Mouse (Mus musculus): ENCODE results near the gene Rpl27a. TPM values are rescaled to one million over a fixed set of nuclear protein-coding genes. Genes with fewer than 3 reads are reported as not detected.
A peak's percentile ranks its signal among the peaks of the same experiment; 100 is the strongest.

The Rpl27a gene
- 100 to 1,000 TPM; 129 to 142 TPM for total RNA-seq (2021)

DNA sequence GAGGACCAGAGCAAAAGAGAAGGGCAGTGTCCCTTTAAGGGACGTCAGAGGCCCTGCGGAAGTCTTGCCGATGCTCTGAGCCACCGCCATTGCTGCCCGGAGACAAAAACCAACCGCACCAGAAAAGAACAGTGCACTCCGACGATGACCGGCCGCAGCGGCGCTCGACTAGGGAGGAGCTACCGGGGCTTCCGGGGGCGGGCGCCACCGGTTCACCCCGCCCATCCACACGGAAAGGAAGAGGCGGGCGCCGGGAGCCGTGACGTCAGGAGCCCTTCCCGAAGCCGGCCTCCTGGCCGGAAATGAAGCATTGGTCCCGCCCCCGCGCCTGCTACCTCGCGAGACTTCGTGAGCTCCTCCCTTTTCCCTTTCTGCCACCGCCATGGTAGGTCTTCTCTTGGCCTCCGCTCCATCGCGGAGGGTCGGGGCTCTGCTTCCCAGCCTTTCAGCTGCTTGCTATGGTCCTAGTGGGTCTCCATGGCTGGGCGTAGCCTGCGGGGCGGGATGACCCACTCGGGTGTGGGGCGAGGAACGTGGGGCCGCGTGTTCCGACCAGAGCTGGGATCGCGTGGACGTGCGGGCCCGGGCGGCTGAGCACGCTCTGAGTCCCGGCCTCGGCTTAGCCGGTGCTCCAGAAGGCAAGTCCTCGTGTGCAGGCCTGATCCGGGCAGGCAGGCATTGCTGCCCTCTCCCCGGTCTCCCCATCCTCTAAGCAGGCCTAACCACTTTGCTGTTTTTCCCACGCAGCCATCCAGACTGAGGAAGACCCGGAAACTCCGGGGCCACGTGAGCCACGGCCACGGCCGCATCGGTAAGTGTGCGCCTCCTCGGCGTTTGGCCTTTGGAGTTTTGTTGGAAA is at the start of gene Rpl27a:
TSS of gene Rpl27a (plus strand) at position 310 of the 859 bp plus-strand sequence.
- DNase-seq (ENCODE audit: extremely low spot score in 1 of 2, low spot score in 1 of 2) = peak; percentile 97 to 98

- DNase-seq (ENCODE audit: extremely low spot score in 1 of 2, low spot score in 1 of 2) = no peak
Observed at GRCm38 (mm10) chr7:109470700-109471099, 48.2 kb upstream of the Rpl27a start.

- DNase-seq (ENCODE audit: extremely low spot score in 1 of 2, low spot score in 1 of 2) = no peak
Observed at GRCm38 (mm10) chr7:109477926-109478325, 41.0 kb upstream of the Rpl27a start.

DNA sequence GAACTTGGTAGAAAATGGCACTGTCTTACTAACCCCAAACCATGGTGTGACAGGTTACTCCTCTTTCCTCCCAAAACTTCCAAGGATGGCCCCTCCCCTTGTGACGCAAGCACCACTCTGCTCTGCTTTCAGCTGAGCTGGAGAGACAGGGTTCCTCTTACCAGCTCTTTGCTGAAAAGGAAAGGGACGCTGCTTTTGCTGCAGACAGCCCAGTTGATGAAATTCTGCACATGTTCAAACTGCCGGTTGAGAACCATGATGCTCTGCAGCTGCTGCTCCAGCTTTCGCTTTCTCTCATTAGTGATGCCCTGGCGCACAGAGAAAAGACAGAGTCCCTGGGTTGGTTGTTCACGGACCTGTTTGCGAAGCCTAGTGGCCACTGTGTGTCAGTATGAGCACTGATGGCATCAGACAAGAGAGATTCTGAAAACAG is 38.2 kb upstream of the Rpl27a start:
- no peak for DNase-seq (ENCODE audit: extremely low spot score in 1 of 2, low spot score in 1 of 2)

DNA sequence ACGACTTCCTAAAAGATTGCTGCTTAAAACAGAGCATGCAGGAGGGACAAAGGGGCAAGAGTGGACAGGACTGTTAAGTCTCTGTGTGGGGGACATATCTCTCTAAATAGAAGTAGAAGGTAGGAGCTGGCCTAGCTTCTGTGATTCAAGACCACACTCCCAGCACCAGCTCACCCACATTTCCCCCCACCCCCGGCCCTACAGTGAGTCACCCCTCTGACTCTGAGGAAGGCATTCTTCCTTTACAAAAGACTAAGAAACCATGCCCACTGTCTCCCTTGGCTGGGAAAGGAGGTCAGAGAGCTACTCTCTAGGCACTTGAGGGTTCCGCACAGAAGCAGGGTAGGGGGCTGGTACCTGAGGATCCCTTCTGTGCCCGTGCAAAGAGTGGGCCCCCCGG is 34.7 kb upstream of the Rpl27a start:
- no peak for DNase-seq (ENCODE audit: extremely low spot score in 1 of 2, low spot score in 1 of 2)

DNA sequence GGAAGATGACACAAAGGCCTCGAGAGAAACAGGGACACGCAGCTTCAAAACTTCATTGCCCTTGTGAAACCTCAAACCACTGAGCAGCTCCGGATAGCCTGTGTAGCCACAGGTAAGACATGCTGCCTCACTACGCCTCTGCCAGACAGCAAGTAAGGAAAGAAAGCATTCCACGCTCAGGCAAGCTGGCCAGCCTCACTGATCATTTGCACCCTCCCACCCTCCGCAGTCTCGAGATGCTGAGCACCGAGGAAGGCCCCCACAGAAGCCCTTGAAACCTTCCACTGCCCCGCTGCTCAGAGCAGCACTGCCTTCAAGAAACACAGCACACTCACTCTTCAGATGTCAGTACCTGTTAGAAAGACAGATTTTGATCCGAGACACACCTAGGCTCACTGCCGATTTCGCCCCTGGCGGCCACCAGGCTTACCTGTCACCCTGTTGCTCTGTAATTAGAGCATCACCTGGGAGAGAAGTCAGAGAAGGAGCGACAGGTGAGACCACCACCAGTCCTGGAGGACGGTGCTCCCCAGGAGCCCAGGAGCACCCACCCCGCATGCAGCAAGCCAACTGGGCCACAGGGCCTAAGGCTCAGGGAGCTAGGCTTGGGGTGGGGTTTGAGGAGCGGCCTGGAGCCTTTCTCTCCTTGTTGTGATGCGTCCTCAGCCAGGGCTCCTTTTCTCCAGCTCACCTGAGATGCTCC is 26.2 kb upstream of the Rpl27a start:
- no peak for DNase-seq (ENCODE audit: extremely low spot score in 1 of 2, low spot score in 1 of 2)

GRCm38 (mm10) chr7:109493319-109494316 is 25.3 kb upstream of the Rpl27a start:
- DNase-seq (ENCODE audit: extremely low spot score in 1 of 2, low spot score in 1 of 2) = peak; percentile 25 to 49

DNA sequence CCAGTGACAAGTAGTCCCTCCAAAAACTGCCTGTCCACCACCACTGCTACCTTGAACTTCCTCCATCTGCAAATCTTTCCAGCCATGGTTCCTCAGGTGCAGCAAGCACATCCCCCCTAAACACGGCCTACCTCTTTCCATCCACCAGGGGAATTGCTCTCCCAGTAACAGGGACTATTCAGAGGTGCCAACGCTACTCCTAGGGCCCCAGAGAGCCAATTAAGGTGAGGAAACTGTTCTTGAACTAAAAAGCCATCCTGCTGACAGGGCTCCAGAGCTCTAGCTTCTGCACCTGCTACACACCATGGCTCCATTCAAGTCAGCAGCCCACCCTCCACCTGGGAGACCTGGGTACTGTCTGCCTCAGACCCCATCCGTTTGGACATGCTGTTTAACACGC is 21.4 kb upstream of the Rpl27a start:
- no peak for DNase-seq (ENCODE audit: extremely low spot score in 1 of 2, low spot score in 1 of 2)

- no peak for DNase-seq (ENCODE audit: extremely low spot score in 1 of 2, low spot score in 1 of 2)
Observed at GRCm38 (mm10) chr7:109507119-109507518, 11.8 kb upstream of the Rpl27a start.

DNA sequence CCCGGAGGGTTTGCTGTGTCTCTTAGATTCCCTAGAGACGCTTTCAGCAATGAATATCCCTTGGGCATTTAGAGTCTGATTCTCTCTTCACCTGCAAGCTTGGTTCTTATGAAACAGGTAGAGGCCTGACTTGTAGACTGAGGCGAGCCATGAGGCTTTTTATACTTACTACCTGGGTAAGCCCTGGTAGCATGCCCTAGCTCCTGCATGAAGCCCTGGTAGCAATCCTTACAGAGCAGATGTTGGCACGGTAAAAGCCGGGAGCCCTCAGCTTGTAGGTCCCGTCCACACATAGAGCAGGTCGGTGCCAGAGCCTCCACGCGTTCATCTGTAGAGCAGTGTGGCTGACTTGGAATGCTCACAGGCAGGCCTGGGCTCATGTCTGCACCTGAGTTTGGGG is 11.4 kb upstream of the Rpl27a start:
- DNase-seq (ENCODE audit: extremely low spot score in 1 of 2, low spot score in 1 of 2) = no peak

- DNase-seq (ENCODE audit: extremely low spot score in 1 of 2, low spot score in 1 of 2) = no peak
Observed at GRCm38 (mm10) chr7:109508034-109508433, 10.9 kb upstream of the Rpl27a start, which contains the start of gene Trim66. Gene Trim66 (minus strand): TSS chr7:109508134.

DNA sequence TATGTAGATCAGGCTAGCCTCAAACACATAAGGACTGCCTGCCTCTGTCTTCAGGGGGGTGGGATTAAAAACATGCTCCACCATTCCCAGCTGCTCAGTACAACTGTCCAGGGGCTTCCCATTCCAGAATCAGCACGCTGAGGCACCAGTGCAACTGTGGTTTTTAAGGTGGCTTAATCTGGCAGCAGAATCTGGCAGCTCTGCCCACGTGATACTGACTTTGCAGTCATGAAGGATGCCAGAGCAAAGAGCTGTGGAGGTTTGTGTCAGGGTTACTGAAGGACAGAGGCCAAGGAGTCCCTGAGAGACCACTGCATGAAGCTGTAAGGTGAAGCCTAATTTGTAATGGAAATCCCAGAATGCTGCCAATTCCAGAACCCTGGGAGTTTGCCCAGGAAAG is 8.1 kb upstream of the Rpl27a start:
- no peak for DNase-seq (ENCODE audit: extremely low spot score in 1 of 2, low spot score in 1 of 2)

DNA sequence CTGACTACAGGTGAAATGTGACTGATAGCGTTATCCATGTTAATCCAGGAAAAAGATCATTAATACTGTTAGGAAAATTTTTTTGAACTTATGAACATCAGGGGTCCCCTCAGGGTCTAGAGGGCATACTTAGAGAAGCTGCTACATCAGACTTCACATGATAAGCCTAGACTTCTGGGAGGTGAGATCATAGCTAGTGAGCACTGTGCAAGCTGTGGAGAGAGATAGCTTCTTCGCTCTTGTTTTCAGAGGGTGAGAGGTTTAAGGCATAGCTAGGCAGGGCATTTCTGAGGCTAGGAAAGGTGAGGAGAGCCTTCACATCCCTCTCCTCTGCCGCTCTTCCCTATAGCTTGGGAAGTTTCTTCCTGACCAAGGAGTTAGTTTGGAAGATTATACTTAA is 7.1 kb upstream of the Rpl27a start:
- no peak for DNase-seq (ENCODE audit: extremely low spot score in 1 of 2, low spot score in 1 of 2)

- no peak for DNase-seq (ENCODE audit: extremely low spot score in 1 of 2, low spot score in 1 of 2)
Observed at GRCm38 (mm10) chr7:109516500-109516899, 2.4 kb upstream of the Rpl27a start.

- DNase-seq (ENCODE audit: extremely low spot score in 1 of 2, low spot score in 1 of 2) = no peak
Observed at GRCm38 (mm10) chr7:109518036-109518681, 788 bp upstream of the Rpl27a start.

DNA sequence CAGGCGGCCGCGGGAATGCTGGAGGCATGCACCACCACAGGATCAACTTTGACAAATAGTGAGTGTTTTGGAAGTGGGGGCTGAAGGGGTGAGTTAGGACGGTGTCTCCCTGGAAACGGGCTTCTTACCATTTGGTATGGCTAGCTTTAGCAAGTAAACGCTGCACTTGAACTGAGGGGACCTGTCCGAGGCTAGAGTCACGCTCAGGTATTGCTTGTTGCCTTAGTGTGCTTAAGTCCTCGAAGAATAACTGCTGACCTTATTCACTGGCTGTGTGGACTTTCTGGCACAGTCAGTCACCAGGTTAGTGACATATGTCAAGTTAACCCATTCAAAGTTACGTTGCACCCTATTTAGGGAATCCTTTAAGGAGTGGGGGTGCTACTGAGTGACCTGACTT is 989 bp downstream of the Rpl27a start:
- DNase-seq (ENCODE audit: extremely low spot score in 1 of 2, low spot score in 1 of 2) = no peak

GRCm38 (mm10) chr7:109522084-109522483 is 3.1 kb downstream of the Rpl27a start:
- no peak for DNase-seq (ENCODE audit: extremely low spot score in 1 of 2, low spot score in 1 of 2)

DNA sequence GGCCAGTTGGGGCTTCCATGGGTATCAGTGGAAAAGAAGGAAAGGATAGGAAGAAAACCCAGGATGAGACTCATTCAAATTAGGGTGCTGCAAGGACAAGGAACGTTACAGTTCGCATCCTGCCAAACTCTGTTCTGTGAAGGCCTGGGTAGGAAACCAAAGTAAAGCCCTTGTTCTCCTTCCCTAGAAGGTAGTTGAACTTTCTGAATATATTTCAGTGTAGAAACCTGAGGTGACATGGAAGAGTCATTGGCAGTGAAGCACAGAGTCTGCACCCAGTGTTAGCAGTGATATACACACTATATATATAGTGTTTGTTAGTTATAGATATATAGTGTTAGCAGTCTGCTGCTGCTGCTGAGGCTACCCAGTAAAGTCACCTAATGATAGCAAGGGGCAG is 4.4 kb downstream of the Rpl27a start:
- DNase-seq (ENCODE audit: extremely low spot score in 1 of 2, low spot score in 1 of 2) = no peak

DNA sequence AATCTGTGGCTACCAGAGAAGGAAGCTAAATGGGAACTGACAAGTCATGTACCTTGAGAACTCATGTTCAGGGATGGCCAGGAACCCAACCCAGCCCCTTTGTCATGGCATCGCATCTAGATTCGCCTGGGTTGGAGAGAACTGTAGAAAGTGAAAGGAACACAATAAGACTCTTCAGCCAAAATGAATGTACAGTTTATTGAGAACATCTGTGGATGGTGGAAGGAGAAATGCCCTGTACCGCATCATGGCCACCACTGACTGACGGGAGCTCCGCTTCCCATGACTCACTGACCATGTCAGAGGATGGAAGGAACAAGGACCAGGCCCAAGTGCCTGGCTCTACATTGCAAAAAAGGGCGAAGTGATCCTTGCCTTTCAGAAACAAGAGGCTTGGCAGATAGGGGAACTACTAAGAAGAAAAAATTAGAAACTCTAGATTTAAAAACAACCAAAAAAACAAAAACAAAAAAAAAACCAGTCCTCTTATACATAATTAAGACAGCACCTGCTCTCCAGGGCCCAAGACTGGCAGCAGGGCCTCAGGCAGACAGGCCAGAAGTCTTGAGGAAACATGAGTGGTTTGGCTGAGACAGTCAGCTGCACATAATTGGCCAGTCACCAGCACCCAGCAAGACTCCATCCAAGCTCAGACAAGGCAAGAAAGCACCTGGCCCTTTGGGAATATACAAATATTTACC is 4.9 kb downstream of the Rpl27a start:
- no peak for DNase-seq (ENCODE audit: extremely low spot score in 1 of 2, low spot score in 1 of 2)

DNA sequence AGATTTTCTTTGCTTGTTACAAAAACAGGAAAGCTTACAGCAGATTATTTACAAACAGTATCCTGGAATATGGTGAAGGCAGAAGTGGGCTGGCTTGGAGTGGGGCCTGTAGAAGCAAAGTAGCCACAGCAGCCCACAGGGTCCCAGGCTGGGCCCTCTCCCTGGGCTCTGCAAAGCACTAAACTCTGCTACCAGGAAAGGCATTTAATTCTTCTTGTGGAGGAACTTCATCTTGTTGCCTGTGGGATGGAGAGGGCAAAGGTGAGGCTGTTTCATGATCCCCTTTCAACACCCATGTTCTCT is 5.4 kb downstream of the Rpl27a start:
- DNase-seq (ENCODE audit: extremely low spot score in 1 of 2, low spot score in 1 of 2) = no peak
